Mouse (Mus musculus) midbrain, embryonic 16.5 days (tissue): Measurements from ENCODE around the gene Ccm2l. TPM values are rescaled to one million over a fixed set of nuclear protein-coding genes. Genes with fewer than 3 reads are reported as not detected.

Experiments
- ATAC-seq: fragments of 200-750 bp; cut with Nextera tagmentation; 2 replicates; pipeline ENCODE4 v1.8.0; 2017; ENCODE audit warnings: moderate TSS enrichment
- H3K27ac ChIP-seq: fragments of 300-500 bp; sonication (generic); 2 replicates; pipeline ENCODE4 v1.5.1; 2014; ENCODE audit warnings: mild to moderate bottlenecking, low read length, mixed read lengths
- H3K27me3 ChIP-seq: fragments of 300-500 bp; sonication (generic); 2 replicates; pipeline ENCODE4 v1.6.1; 2014; ENCODE audit warnings: low read depth, low read length, mixed read lengths; ENCODE audit not compliant: control insufficient read depth, insufficient read depth
- H3K36me3 ChIP-seq: fragments of 300-500 bp; sonication (generic); 2 replicates; pipeline ENCODE4 v1.6.1; 2014; ENCODE audit warnings: mild to moderate bottlenecking, low read length, moderate library complexity, mixed read lengths; ENCODE audit not compliant: control insufficient read depth, insufficient read depth
- H3K4me1 ChIP-seq: fragments of 300-500 bp; sonication (generic); 2 replicates; pipeline ENCODE4 v1.6.1; 2014; ENCODE audit warnings: mild to moderate bottlenecking, low read length, mixed read lengths; ENCODE audit not compliant: control insufficient read depth, insufficient read depth
- H3K4me2 ChIP-seq: fragments of 300-500 bp; sonication (generic); 2 replicates; pipeline ENCODE4 v1.6.1; 2014; ENCODE audit warnings: mild to moderate bottlenecking, low read length, mixed read lengths
- H3K4me3 ChIP-seq: fragments of 300-500 bp; sonication (generic); 2 replicates; pipeline ENCODE4 v1.5.1; 2014; ENCODE audit warnings: low read depth, mild to moderate bottlenecking, low read length, moderate library complexity, mixed read lengths
- H3K9ac ChIP-seq: fragments of 300-500 bp; sonication (generic); 2 replicates; pipeline ENCODE4 v1.6.1; 2014; ENCODE audit warnings: low read depth, low read length, mixed read lengths
- H3K9me3 ChIP-seq: fragments of 300-500 bp; sonication (generic); replicated peaks from 2 replicates; pipeline ENCODE4 v1.6.1; 2014; ENCODE audit warnings: mild to moderate bottlenecking, low read length, mixed read lengths; ENCODE audit not compliant: control insufficient read depth, poor library complexity, severe bottlenecking
- WGBS: fragments of 180-500 bp; shearing (Covaris S2); extraction: QIAGEN DNeasy Blood & Tissue Kit; methylation state at CpG from one replicate; pipeline ENCODE4 v1.1.7; 2014; 5-methylcytosine and 5-hydroxymethylcytosine counted together
- polyA plus RNA-seq: library from polyadenylated mRNA; unstranded; fragments of >200 nt; fragmentation: Nextera tagmentation; extraction: Ambion mirVana; gene quantifications from 2 replicates; pipeline ENCODE4 v1.2.1, GENCODE M21; 2015

Ccm2l gene
- polyA plus RNA-seq, 1 experiment from 2014 or later = 1.2 TPM

GRCm38 (mm10) chr2:153119488-153119887 lies 53.7 kb downstream of the Ccm2l start:
- H3K4me2 ChIP-seq = no peak overlapping the region
- no peak for ATAC-seq
- 93% methylated on average over 6 of the region's 6 CpGs for WGBS
- no peaks in the 10 kb centered on the region for H3K36me3 ChIP-seq
- no peaks in the 10 kb centered on the region for H3K9me3 ChIP-seq
- H3K27ac ChIP-seq = no peak overlapping the region
- no peak overlapping the region for H3K4me3 ChIP-seq
- no peaks in the 10 kb centered on the region for H3K27me3 ChIP-seq
- H3K4me1 ChIP-seq = no peaks in the 10 kb centered on the region
- no peak overlapping the region for H3K9ac ChIP-seq

GRCm38 (mm10) chr2:153120126-153120525 lies 54.4 kb downstream of the Ccm2l start:
- ATAC-seq = no peak
- H3K4me3 ChIP-seq = no peak overlapping the region
- H3K9ac ChIP-seq = no peak overlapping the region
- H3K27ac ChIP-seq = no peak overlapping the region
- H3K9me3 ChIP-seq = no peaks in the 10 kb centered on the region
- H3K4me2 ChIP-seq = no peak overlapping the region
- 73% methylated on average over 8 of the region's 8 CpGs for WGBS
- no peaks in the 10 kb centered on the region for H3K27me3 ChIP-seq
- H3K36me3 ChIP-seq = no peaks in the 10 kb centered on the region
- H3K4me1 ChIP-seq = no peaks in the 10 kb centered on the region

GRCm38 (mm10) chr2:153121821-153122615 lies 56.3 kb downstream of the Ccm2l start:
- Histone ChIP-seq H3K9ac (no peak overlapping the region), H3K27ac (no peak overlapping the region), H3K4me3 (no peak overlapping the region), H3K4me2 (no peak overlapping the region), H3K9me3 (no peaks in the 10 kb centered on the region), H3K4me1 (no peaks in the 10 kb centered on the region), H3K27me3 (no peaks in the 10 kb centered on the region), H3K36me3 (no peaks in the 10 kb centered on the region)
- no peak for ATAC-seq
- WGBS = 64% methylated on average over 8 of the region's 8 CpGs

GRCm38 (mm10) chr2:153122701-153123100 lies 56.9 kb downstream of the Ccm2l start:
- Histone ChIP-seq H3K27me3 (no peaks in the 10 kb centered on the region), H3K4me1 (no peaks in the 10 kb centered on the region), H3K27ac (no peak overlapping the region), H3K9me3 (no peaks in the 10 kb centered on the region), H3K4me2 (no peak overlapping the region), H3K9ac (no peak overlapping the region), H3K36me3 (no peaks in the 10 kb centered on the region), H3K4me3 (no peak overlapping the region)
- ATAC-seq = no peak
- WGBS = 89% methylated on average over 7 of the region's 7 CpGs

- Histone ChIP-seq H3K36me3 (no peaks in the 10 kb centered on the region), H3K27ac (no peak overlapping the region), H3K9ac (no peak overlapping the region), H3K4me2 (no peak overlapping the region), H3K4me1 (no peaks in the 10 kb centered on the region), H3K27me3 (no peaks in the 10 kb centered on the region), H3K4me3 (no peak overlapping the region), H3K9me3 (no peaks in the 10 kb centered on the region)
- 56% methylated on average over 5 of the region's 5 CpGs for WGBS
- no peak for ATAC-seq
Observed at GRCm38 (mm10) chr2:153125875-153126274, 60.1 kb downstream of the Ccm2l start.

- H3K4me2 ChIP-seq = no peak overlapping the region
- 15% methylated on average over 6 of the region's 6 CpGs for WGBS
Observed at GRCm38 (mm10) chr2:153131019-153131418, 65.3 kb downstream of the Ccm2l start.

More at GRCm38 (mm10) chr2:153131019-153131418, 65.3 kb downstream of the Ccm2l start:
- ATAC-seq = no peak
- no peaks in the 10 kb centered on the region for H3K36me3 ChIP-seq
- H3K27me3 ChIP-seq = no peaks in the 10 kb centered on the region
- no peaks in the 10 kb centered on the region for H3K9me3 ChIP-seq
- no peak overlapping the region for H3K9ac ChIP-seq
- no peak overlapping the region for H3K27ac ChIP-seq
- H3K4me1 ChIP-seq = no peaks in the 10 kb centered on the region
- no peak overlapping the region for H3K4me3 ChIP-seq

Other genes with a start within 250 kb of the Ccm2l start
- gene Bcl2l1, start 234.2 kb upstream of the Ccm2l start, polyA plus RNA-seq = 186 and 194 TPM in 2 replicates
- gene Tpx2, start 218.0 kb upstream of the Ccm2l start, polyA plus RNA-seq = 10.5 and 11.1 TPM in 2 replicates
- 0.14 TPM in 1 of 2 replicates, not detected in the other for gene Mylk2, start 154.6 kb upstream of the Ccm2l start, polyA plus RNA-seq
- gene Foxs1, start 132.7 kb upstream of the Ccm2l start, polyA plus RNA-seq = 4.0 and 4.3 TPM in 2 replicates
- gene Dusp15, start 114.3 kb upstream of the Ccm2l start, polyA plus RNA-seq = 10.6 and 13.7 TPM in 2 replicates
- 6.8 and 9.2 TPM in 2 replicates for gene Ttll9, start 103.5 kb upstream of the Ccm2l start, polyA plus RNA-seq
- gene Pdrg1, start 50.5 kb upstream of the Ccm2l start, polyA plus RNA-seq = 236 and 259 TPM in 2 replicates
- 1.6 and 1.9 TPM in 2 replicates for gene Xkr7, start 34.1 kb upstream of the Ccm2l start, polyA plus RNA-seq
- gene Hck, start 42.5 kb downstream of the Ccm2l start, polyA plus RNA-seq = 3.4 and 4.9 TPM in 2 replicates
- gene Tm9sf4, start 95.3 kb downstream of the Ccm2l start, polyA plus RNA-seq = 84.4 and 85.8 TPM in 2 replicates
- gene Tspyl3, start 159.5 kb downstream of the Ccm2l start, polyA plus RNA-seq = 50.3 and 57.1 TPM in 2 replicates
- gene Plagl2, start 175.5 kb downstream of the Ccm2l start, polyA plus RNA-seq = 5.2 and 5.4 TPM in 2 replicates
- 5.2 and 6.4 TPM in 2 replicates for gene Pofut1, start 175.6 kb downstream of the Ccm2l start, polyA plus RNA-seq
- gene Kif3b, start 225.5 kb downstream of the Ccm2l start, polyA plus RNA-seq = 25.8 and 26.9 TPM in 2 replicates